Mouse (Mus musculus): Measurements from ENCODE around the gene Grin2a. TPM values are rescaled to one million over a fixed set of nuclear protein-coding genes. Genes with fewer than 3 reads are reported as not detected.

Grin2a gene
- total and polyA plus RNA-seq, 3 experiments: not detected

GRCm38 (mm10) chr16:9678750-9679149 lies 316.6 kb downstream of the Grin2a start:
- no peak for DNase-seq (ENCODE audit: low read depth, low spot score)
- H3K4me1 ChIP-seq (ENCODE audit: control insufficient read depth in 1 of 2, insufficient read depth in 2 of 2, low read length in 2 of 2): no peaks in the 10 kb centered on the region
- no peak overlapping the region for H3K9ac ChIP-seq (ENCODE audit: control insufficient read depth, low read depth, low read length, poor library complexity, severe bottlenecking)
- no peaks in the 10 kb centered on the region for H3K79me2 ChIP-seq (ENCODE audit: control insufficient read depth, insufficient read depth, low read length, poor library complexity)
- H3K27ac ChIP-seq (ENCODE audit: control insufficient read depth, low read depth, low read length): no peak overlapping the region
- TF ChIP-seq NELFE (IDR thresholded peaks at IDR 0.05; ENCODE audit: low read depth, low read length) (no peak), SMC3 (IDR thresholded peaks at IDR 0.05; ENCODE audit: low read depth, low read length) (no peak), POLR2A (IDR thresholded peaks at IDR 0.05; ENCODE audit: control insufficient read depth in 1 of 2, insufficient read depth in 1 of 2, low read depth in 1 of 2, low read length in 2 of 2, poor library complexity in 1 of 2) (no peak), MEF2A (IDR thresholded peaks at IDR 0.05; ENCODE audit: extremely low read depth, insufficient replicate concordance, low read depth, low read length, poor library complexity, severe bottlenecking) (no peak), MYC (IDR thresholded peaks at IDR 0.05; ENCODE audit: low read depth, low read length) (no peak), TCF12 (IDR thresholded peaks at IDR 0.05; ENCODE audit: low read depth, low read length) (no peak), EP300 (IDR thresholded peaks at IDR 0.05; ENCODE audit: low read depth in 1 of 2, low read length in 2 of 2) (no peak), ETS1 (IDR thresholded peaks at IDR 0.05; ENCODE audit: low read depth, low read length) (no peak), MAX (IDR thresholded peaks at IDR 0.05; ENCODE audit: low read length) (no peak), MAZ (IDR thresholded peaks at IDR 0.05; ENCODE audit: low read depth, low read length) (no peak), ZKSCAN1 (IDR thresholded peaks at IDR 0.05; ENCODE audit: low read depth, low read length) (no peak), TAL1 (IDR thresholded peaks at IDR 0.05; ENCODE audit: low read length) (no peak), E2F4 (IDR thresholded peaks at IDR 0.05; ENCODE audit: borderline replicate concordance, low read depth, low read length) (no peak), POLR2AphosphoS5 (IDR thresholded peaks at IDR 0.05; ENCODE audit: borderline replicate concordance, low read depth, low read length) (no peak)
- no peaks in the 10 kb centered on the region for H3K36me3 ChIP-seq (ENCODE audit: control insufficient read depth in 1 of 2, insufficient read depth in 2 of 2, low read length in 2 of 2)
- no peaks in the 10 kb centered on the region for H3K27me3 ChIP-seq (ENCODE audit: control insufficient read depth in 1 of 2, insufficient read depth in 2 of 2, low read length in 2 of 2)
- no peak overlapping the region for H3K4me3 ChIP-seq (ENCODE audit: control insufficient read depth in 1 of 2, insufficient read depth in 1 of 2, low read depth in 2 of 2, low read length in 2 of 2)
- no peaks in the 10 kb centered on the region for H3K9me3 ChIP-seq (replicated peaks; ENCODE audit: insufficient read depth, low read length)

DNA sequence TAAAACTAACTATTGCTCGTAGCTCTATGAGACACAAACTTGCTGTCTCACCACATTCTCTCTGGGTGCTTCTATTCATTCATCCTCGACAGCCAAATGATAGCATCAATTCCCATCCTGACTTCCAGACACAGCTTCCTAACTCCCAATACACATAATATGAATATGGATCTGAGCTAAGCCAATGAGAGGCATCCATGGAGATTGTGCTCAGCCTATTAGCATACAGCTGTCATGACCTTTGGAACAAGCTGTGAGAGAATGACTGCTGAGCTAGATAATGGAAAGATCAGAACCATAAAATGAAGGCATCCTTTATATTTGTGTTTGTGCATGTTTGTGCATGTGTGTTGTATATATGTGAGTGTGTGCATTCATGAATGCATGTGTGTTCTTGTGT lies 323.0 kb downstream of the Grin2a start:
- H3K36me3 ChIP-seq (ENCODE audit: control insufficient read depth in 1 of 2, insufficient read depth in 2 of 2, low read length in 2 of 2): no peaks in the 10 kb centered on the region
- no peaks in the 10 kb centered on the region for H3K79me2 ChIP-seq (ENCODE audit: control insufficient read depth, insufficient read depth, low read length, poor library complexity)
- H3K9ac ChIP-seq (ENCODE audit: control insufficient read depth, low read depth, low read length, poor library complexity, severe bottlenecking): no peak overlapping the region
- no peak for TF ChIP-seq TAL1 (IDR thresholded peaks at IDR 0.05; ENCODE audit: low read length)
- TF ChIP-seq NELFE (IDR thresholded peaks at IDR 0.05; ENCODE audit: low read depth, low read length): no peak
- TF ChIP-seq JUND (IDR thresholded peaks at IDR 0.05; ENCODE audit: low read depth, low read length): no peak
- TF ChIP-seq MAZ (IDR thresholded peaks at IDR 0.05; ENCODE audit: low read depth, low read length): no peak
- TF ChIP-seq POLR2AphosphoS2 (IDR thresholded peaks at IDR 0.05; ENCODE audit: low read length): no peak
- TF ChIP-seq GATA1 (IDR thresholded peaks at IDR 0.05; ENCODE audit: low read depth, low read length): no peak
- no peak for TF ChIP-seq ELF1 (IDR thresholded peaks at IDR 0.05; ENCODE audit: low read depth, low read length)
- no peak for TF ChIP-seq BHLHE40 (IDR thresholded peaks at IDR 0.05; ENCODE audit: borderline replicate concordance, low read depth, low read length)
- no peak for TF ChIP-seq E2F4 (IDR thresholded peaks at IDR 0.05; ENCODE audit: borderline replicate concordance, low read depth, low read length)
- H3K27me3 ChIP-seq (ENCODE audit: control insufficient read depth in 1 of 2, insufficient read depth in 2 of 2, low read length in 2 of 2): no peaks in the 10 kb centered on the region
- no peak overlapping the region for H3K27ac ChIP-seq (ENCODE audit: control insufficient read depth, low read depth, low read length)
- H3K4me1 ChIP-seq (ENCODE audit: control insufficient read depth in 1 of 2, insufficient read depth in 2 of 2, low read length in 2 of 2): no peaks in the 10 kb centered on the region
- no peak for DNase-seq (ENCODE audit: low read depth, low spot score)
- H3K9me3 ChIP-seq (replicated peaks; ENCODE audit: insufficient read depth, low read length): no peaks in the 10 kb centered on the region
- H3K4me3 ChIP-seq (ENCODE audit: control insufficient read depth in 1 of 2, insufficient read depth in 1 of 2, low read depth in 2 of 2, low read length in 2 of 2): no peak overlapping the region

Data from MEL (cell line).